Mouse (Mus musculus) heart, adult 2 months (tissue): ENCODE results near the gene Rpl24. TPM values are rescaled to one million over a fixed set of nuclear protein-coding genes. Genes with fewer than 3 reads are reported as not detected.

Experiments used
- DNase-seq, 2 experiments: peaks; one replicate each; pipeline ENCODE4 v3.0.0; 2021
- H3K27ac ChIP-seq: fragments of 200-600 bp; 2 replicates; pipeline ENCODE4 v1.8.1; 2022
- H3K27me3 ChIP-seq: fragments of 200-500 bp; 2 replicates; pipeline ENCODE4 v1.6.1; 2012; ENCODE audit warnings: mild to moderate bottlenecking, low read length, inconsistent platforms, mixed read lengths; ENCODE audit not compliant: control insufficient read depth, insufficient read depth
- H3K36me3 ChIP-seq: fragments of 200-500 bp; 2 replicates; pipeline ENCODE4 v1.6.1; 2012; ENCODE audit warnings: low read length, inconsistent platforms; ENCODE audit not compliant: control insufficient read depth, insufficient read depth
- H3K4me1 ChIP-seq: fragments of 200-500 bp; 2 replicates; pipeline ENCODE4 v1.6.1; 2011; ENCODE audit warnings: low read length; ENCODE audit not compliant: control insufficient read depth, insufficient read depth
- H3K4me3 ChIP-seq: fragments of 200-600 bp; 2 replicates; pipeline ENCODE4 v1.8.1; 2022
- H3K79me2 ChIP-seq: fragments of 200-500 bp; replicated peaks from 2 replicates; pipeline ENCODE4 v1.6.1; 2012; ENCODE audit warnings: mild to moderate bottlenecking, inconsistent platforms, low read length, moderate library complexity, mixed read lengths; ENCODE audit not compliant: control insufficient read depth, insufficient read depth
- H3K9ac ChIP-seq: fragments of 200-500 bp; 2 replicates; pipeline ENCODE4 v1.6.1; 2012; ENCODE audit warnings: low read depth, mild to moderate bottlenecking, control low read depth, inconsistent platforms, low read length, mixed read lengths
- CTCF ChIP-seq: fragments of 200-600 bp; IDR thresholded peaks from 2 replicates; pipeline ENCODE4 v1.8.1; 2022; ENCODE audit warnings: antibody characterized with exemption, mild to moderate bottlenecking, moderate library complexity
- EP300 ChIP-seq: fragments of 200-500 bp; IDR thresholded peaks from 2 replicates; pipeline ENCODE4 v1.6.1; 2011; ENCODE audit warnings: low read depth, low read length, control low read depth; ENCODE audit not compliant: insufficient read depth
- POLR2A ChIP-seq: fragments of 200-500 bp; IDR thresholded peaks from 2 replicates; pipeline ENCODE4 v1.6.1; 2011; ENCODE audit warnings: mild to moderate bottlenecking, low read depth, low read length, control low read depth; ENCODE audit not compliant: insufficient read depth
- WGBS: fragments of 180-500 bp; shearing (Covaris S2); methylation state at CpG from one replicate; pipeline ENCODE4 v1.1.7; 2018; 5-methylcytosine and 5-hydroxymethylcytosine counted together
- intact Hi-C: fragments of 180-260 bp; cut with DNase I; formaldehyde crosslinking; loops from one replicate; pipeline ENCODE4 v1.15.1; 2025
- polyA plus RNA-seq: library from polyadenylated mRNA; depleted of rRNA; stranded (reverse); fragments of >200 nt; gene quantifications from 2 replicates; pipeline ENCODE4 v1.2.3, GENCODE M21; 2012
- total RNA-seq, 2 experiments: library from RNA; stranded (reverse); gene quantifications; 2 replicates each; pipeline ENCODE4 v1.2.3; 2021

The Rpl24 gene
- total and polyA plus RNA-seq, 3 experiments: 185 to 591 (median 494) TPM

DNA sequence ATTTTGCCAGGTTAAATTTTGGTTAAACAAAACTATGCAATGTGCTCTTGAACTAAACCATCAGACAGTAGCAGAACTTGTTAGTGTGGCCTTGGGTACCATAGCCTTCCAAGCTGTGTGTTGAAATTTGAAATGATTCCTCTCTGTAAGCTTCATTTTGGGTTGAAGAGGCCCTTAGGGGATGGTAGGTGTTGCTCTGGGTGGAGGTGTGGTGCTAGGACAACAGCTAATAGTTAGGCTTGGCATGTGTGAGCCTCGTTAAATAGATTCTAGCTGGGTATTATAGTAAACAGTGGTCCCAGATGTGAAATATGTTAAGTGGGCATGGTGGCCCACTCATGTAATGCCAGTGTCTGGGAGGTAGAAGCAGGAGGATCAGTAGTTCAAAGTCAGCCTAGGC lies 1.1 kb downstream of the Rpl24 start:
- H3K4me1 ChIP-seq: peaks cover 3% of the 10 kb centered on the region
- DNase-seq: no peak
- TF ChIP-seq POLR2A: no peak
- peak overlapping the region; percentile 89 for H3K4me3 ChIP-seq
- no peaks in the 10 kb centered on the region for H3K27me3 ChIP-seq
- peak overlapping the region; percentile 69 for H3K9ac ChIP-seq
- H3K79me2 ChIP-seq: 0 out of 2 replicates have a peak, but pooled peaks cover 3% of the 10 kb centered on the region
- no peak overlapping the region for H3K27ac ChIP-seq
- intact Hi-C loops: loop anchor here (2.0 to 5.0 kb wide), 2 partner anchors 108 to 165 kb away; no protein-coding TSS in a partner anchor
- H3K36me3 ChIP-seq: peaks cover 34% of the 10 kb centered on the region
- 9% methylated on average over 1 of the region's 1 CpGs for WGBS

DNA sequence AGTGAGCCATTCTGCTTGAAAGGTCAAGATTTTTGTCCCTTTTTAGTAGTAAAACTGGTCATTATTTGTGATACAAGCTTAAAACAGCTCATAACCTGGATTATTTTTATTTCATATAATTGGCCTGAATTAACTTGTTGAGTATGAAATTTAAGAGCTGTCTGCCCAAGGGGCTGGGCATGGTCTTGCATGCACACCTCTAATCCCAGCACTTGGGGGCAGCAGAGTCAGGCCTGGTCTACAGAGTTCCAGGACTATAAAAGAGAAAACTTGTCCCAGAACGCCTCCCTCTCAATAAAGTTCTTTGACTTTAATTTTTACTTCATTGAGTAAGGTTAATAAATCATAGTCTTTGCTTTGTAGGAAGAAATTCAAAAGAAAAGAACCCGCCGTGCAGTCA lies 3.1 kb downstream of the Rpl24 start:
- H3K27ac ChIP-seq: no peak overlapping the region
- no peaks in the 10 kb centered on the region for H3K27me3 ChIP-seq
- intact Hi-C loops: loop anchor here (5.0 kb wide), 1 partner anchor 163 kb away; no protein-coding TSS in a partner anchor
- peaks cover 3% of the 10 kb centered on the region for H3K4me1 ChIP-seq
- H3K79me2 ChIP-seq: 0 out of 2 replicates have a peak, but pooled peaks cover 3% of the 10 kb centered on the region
- 70% methylated on average over 3 of the region's 3 CpGs for WGBS
- peaks cover 38% of the 10 kb centered on the region for H3K36me3 ChIP-seq
- H3K4me3 ChIP-seq: no peak overlapping the region
- no peak overlapping the region for H3K9ac ChIP-seq
- peak in 1 of 2 experiments; percentile 27 for DNase-seq
- no peak for TF ChIP-seq POLR2A
- TF ChIP-seq CTCF: peak; percentile 80

DNA sequence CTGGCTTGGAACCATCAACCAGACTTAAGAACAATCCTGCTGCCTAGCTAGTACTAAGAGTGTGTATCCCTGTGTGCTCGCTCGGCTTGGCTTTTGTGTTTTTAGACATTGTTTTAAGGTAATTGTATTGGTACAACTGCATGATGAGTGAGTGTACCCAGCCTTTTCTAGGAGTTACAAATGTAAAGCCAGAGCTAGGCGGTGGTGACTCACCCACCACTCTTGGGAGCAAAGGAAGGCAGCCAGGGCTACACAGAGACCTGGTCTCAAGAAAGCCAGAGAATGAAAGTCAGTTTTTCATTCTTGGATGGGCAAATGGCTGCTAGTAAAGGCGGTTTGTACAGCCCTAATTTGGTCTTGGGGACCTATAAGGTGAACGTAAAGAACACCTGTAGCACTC lies 4.3 kb downstream of the Rpl24 start:
- H3K27ac ChIP-seq: no peak overlapping the region
- H3K27me3 ChIP-seq: no peaks in the 10 kb centered on the region
- no peak for DNase-seq
- intact Hi-C loops: loop anchor here (10.0 kb wide), 1 partner anchor 744 kb away; the partner anchor contains the start of gene Tfg
- H3K36me3 ChIP-seq: peaks cover 38% of the 10 kb centered on the region
- no peak for TF ChIP-seq POLR2A
- no peak for TF ChIP-seq CTCF
- no peak for TF ChIP-seq EP300
- H3K79me2 ChIP-seq: 0 out of 2 replicates have a peak, but pooled peaks cover 3% of the 10 kb centered on the region
- H3K9ac ChIP-seq: no peak overlapping the region
- WGBS: 91% methylated on average over 5 of the region's 5 CpGs
- no peak overlapping the region for H3K4me3 ChIP-seq
- H3K4me1 ChIP-seq: peaks cover 3% of the 10 kb centered on the region

DNA sequence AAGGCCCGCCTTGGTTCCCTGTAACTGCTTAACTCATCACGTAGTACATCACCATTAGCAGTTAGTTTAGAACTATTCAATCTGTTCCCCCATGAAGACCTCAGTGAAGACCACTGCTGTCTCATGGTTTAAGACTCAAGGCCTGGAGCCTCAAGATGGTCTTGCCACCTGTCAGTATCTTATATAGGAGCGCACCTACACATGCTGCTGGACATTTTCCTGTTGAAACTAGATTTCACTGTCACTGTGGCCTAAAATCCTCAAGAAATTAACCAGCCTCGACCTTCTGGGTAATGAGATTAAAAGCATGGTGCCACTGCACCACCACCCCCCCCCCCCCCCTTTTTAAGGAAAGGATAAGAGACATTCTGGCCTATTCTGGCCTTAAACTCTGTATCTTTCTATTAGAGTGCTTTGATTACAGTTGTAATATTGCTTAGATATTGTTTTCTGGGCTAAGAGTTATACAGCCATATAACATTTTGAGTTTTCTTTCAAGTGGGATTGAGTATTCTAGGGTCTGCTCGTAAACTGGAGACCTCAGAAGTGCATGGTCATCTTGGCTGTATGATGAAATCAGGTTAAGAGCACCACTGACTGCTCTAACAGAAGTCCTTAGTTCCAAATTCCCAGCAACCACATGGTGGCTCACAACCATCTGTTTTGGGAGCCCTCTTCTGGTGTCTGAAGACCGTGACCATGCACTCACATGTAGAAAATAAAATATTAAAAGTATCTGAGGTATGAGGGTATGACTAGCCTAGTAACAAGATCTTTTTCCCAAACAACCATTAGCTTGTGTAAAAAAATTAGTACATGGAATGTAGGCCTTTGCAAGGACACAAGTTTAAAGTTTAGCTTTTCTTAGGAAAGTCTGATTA lies 5.9 kb downstream of the Rpl24 start:
- H3K4me1 ChIP-seq: peaks cover 3% of the 10 kb centered on the region
- DNase-seq: no peak
- peaks cover 39% of the 10 kb centered on the region for H3K36me3 ChIP-seq
- no peaks in the 10 kb centered on the region for H3K27me3 ChIP-seq
- H3K9ac ChIP-seq: no peak overlapping the region
- intact Hi-C loops: loop anchor here (10.0 kb wide), 1 partner anchor 743 kb away; the partner anchor contains the start of gene Tfg
- H3K27ac ChIP-seq: no peak overlapping the region
- WGBS: 76% methylated on average over 6 of the region's 6 CpGs
- H3K79me2 ChIP-seq: 0 out of 2 replicates have a peak, but pooled peaks cover 3% of the 10 kb centered on the region
- TF ChIP-seq POLR2A: no peak
- no peak for TF ChIP-seq CTCF
- TF ChIP-seq EP300: no peak
- H3K4me3 ChIP-seq: no peak overlapping the region

DNA sequence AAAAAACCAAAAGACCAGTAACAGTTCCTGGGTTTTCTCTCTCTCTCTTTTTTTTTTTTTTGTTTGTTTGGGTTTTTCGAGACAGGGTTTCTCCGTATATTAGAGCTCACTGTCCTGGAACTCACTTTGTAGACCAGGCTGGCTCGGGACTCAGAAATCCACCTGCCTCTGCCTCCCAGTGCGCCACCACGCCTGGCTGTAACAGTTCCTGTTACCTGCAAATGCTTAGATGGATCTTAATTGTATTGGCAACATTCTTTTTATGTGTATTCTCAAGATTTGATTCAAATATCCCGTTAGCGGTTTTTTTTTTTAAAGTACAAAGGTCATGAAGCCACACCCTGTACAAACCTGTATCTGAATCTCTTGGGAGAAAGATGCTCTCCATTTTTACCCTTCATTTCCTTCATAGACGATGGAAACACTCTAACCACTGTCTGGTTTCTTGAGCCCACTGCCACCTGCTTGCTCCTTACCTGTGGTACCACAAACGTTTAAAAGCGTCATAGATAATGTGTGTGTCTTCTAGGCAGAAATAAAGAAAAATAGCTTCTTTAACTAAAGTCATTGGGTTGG lies 6.6 kb downstream of the Rpl24 start:
- WGBS: 47% methylated on average over 10 of the region's 10 CpGs
- intact Hi-C loops: loop anchor here (10.0 kb wide), 1 partner anchor 742 kb away; the partner anchor contains the start of gene Tfg

More for the DNA sequence above, 6.6 kb downstream of the Rpl24 start:
- H3K36me3 ChIP-seq: peaks cover 34% of the 10 kb centered on the region
- DNase-seq: no peak
- H3K79me2 ChIP-seq: no peaks in the 10 kb centered on the region
- no peaks in the 10 kb centered on the region; the same call in 1 of the 2 replicates for H3K4me1 ChIP-seq
- peak overlapping the region; percentile 73 for H3K4me3 ChIP-seq
- no peak for TF ChIP-seq CTCF
- TF ChIP-seq POLR2A: no peak
- TF ChIP-seq EP300: no peak
- no peak overlapping the region for H3K9ac ChIP-seq
- no peaks in the 10 kb centered on the region for H3K27me3 ChIP-seq
- peak overlapping the region; percentile 99 for H3K27ac ChIP-seq
